In the genomic region with DNA sequence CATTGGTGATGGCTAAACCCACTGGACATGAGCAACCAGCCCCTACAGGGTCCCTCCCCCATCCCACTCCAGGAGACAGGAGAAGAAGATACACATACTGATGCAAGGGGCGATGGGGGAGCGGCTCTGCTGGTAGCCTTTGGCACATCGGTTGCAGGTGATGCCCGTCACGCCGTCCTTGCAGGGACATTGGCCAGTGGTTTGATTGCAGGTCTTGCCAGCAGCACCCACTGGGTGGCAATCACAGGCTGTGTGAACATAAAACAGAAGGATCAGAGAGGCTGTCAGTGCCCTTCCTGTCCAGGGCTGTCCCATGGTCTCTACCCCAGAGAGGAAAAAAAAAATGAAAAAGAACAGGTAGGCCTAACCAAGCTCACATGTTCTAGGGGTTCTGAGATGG, we compare ENCODE assay signal across 17 mouse cellular contexts.
"Had no signal": no experiment of that assay in that cellular context is flagged by ENCODE, and none has a peak within 500 bp of the region (broad histone marks: within the 10 kb centered on the region; RNA-seq: fewer than 3 reads in every experiment).

No protein-coding gene starts in this region.

- ATAC-seq: inflammation-experienced regulatory T-cells, adult 6 months; liver, postnatal 0 days; midbrain, embryonic 16.5 days had no signal

- H3K4me2 ChIP-seq: kidney, embryonic 15.5 days; limb, embryonic 12.5 days; limb, embryonic 15.5 days; liver, embryonic 11.5 days; midbrain, embryonic 12.5 days had no signal

- H3K9ac ChIP-seq: kidney, embryonic 15.5 days; limb, embryonic 12.5 days; limb, embryonic 15.5 days; liver, embryonic 14.5 days; liver, postnatal 0 days; midbrain, embryonic 12.5 days had no signal

- DNase-seq: kidney, adult 11 months; kidney, adult 8-10 months; kidney, postnatal 25 days; left cerebral cortex, postnatal 4 days; liver, postnatal 0 days; lung, postnatal 36 days; thymus, adult 2 months; thymus, postnatal 4 days had no signal

- H3K9me3 ChIP-seq: kidney, embryonic 15.5 days; limb, embryonic 12.5 days; limb, embryonic 15.5 days; megakaryocyte, embryonic 14.5 days; midbrain, embryonic 12.5 days had no signal

- H3K36me3 ChIP-seq: kidney, embryonic 15.5 days; limb, embryonic 12.5 days; limb, embryonic 15.5 days had no signal

- H3K27ac ChIP-seq: kidney, embryonic 15.5 days; limb, embryonic 12.5 days; limb, embryonic 15.5 days; liver, embryonic 14.5 days; midbrain, embryonic 12.5 days had no signal

- H3K27me3 ChIP-seq: kidney, embryonic 15.5 days; limb, embryonic 12.5 days; limb, embryonic 15.5 days had no signal

- H3K4me3 ChIP-seq: kidney, embryonic 15.5 days; limb, embryonic 12.5 days; limb, embryonic 15.5 days; megakaryocyte, embryonic 14.5 days; midbrain, embryonic 12.5 days had no signal
